Mouse (Mus musculus) layer of hippocampus, postnatal 25 days (tissue): ENCODE measurements around the gene Fkbpl. TPM values are rescaled to one million over a fixed set of nuclear protein-coding genes. Genes with fewer than 3 reads are reported as not detected.

Experiments used
- DNase-seq, 2 experiments: peaks; one replicate each; pipeline ENCODE4 v3.0.0; 2022; ENCODE audit warnings: mixed read lengths in 2 of 2, low spot score in 1 of 2; ENCODE audit errors: extremely low spot score in 1 of 2
- total RNA-seq, 2 experiments: library from RNA; stranded (reverse); gene quantifications; 2 replicates each; pipeline ENCODE4 v1.2.3; 2021

Gene Fkbpl
- total RNA-seq, 2 experiments from 2014 or later = 14.1 to 14.9 TPM

DNA sequence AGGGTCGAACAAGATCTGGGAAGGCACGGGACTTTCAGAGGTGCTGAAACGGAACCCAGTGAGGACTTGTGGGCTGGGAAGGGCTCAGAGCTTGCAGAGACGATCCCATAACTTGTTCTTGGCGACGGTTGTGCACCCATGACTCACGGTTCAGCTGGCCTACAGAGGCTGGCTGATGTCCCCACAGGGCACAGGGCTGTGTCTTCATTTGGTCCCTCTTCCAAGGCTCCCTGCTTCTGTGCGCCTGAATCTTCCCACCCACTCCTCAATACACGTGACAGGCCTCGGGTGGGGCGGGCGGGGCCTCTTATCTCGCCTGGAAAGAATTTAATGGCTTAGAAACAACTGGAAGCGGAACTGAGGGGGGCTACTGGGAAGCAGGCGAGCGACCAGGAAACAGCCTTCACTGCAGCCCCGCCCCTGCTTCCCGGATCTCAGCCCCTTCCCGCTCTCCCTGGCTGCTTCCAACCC, 16.6 kb downstream of the Fkbpl start:
- DNase-seq = no peak

- no peak for DNase-seq
Measured at GRCm38 (mm10) chr17:34662468-34662867, 17.9 kb downstream of the Fkbpl start.

DNA sequence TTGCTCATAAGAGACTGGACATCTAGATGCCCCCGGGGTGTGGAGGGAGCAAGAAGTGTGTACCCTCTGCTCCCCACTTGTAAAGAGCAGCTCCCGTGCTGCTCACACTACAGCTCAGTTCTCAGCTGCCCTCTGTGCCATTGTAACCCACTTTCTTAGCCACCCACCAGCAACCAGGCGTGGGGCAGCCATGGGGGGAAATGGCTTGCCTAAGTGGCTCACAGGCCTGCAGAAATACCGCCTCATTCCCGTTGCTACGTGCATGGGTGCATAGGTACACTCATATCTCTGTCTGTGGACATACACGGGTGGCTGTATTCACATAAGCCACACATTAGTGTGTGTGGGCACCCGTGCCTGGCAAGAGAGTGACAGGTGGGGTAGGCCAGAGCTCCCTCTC, 18.4 kb downstream of the Fkbpl start:
- no peak for DNase-seq

- no peak for DNase-seq
Measured at GRCm38 (mm10) chr17:34663558-34663957, 19.0 kb downstream of the Fkbpl start.

DNA sequence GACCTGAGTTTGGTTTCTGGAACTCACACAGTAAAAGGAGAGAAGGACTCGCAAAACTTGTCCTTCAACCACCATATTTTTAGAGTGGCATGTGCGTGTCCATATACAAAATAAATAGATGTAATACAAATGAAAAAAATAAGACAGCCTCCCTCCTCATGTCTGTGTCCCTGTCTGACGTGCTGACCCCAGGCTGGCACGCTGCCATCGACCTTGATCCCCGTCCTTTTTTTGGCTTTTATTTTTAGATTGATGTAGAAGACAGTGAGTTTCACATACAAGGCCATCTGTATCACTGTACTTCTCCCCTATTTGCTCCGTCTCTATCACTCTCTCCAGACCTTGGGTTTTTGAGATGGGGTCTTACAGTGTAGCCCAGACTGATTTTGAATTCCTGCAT, 19.9 kb downstream of the Fkbpl start:
- no peak for DNase-seq

DNA sequence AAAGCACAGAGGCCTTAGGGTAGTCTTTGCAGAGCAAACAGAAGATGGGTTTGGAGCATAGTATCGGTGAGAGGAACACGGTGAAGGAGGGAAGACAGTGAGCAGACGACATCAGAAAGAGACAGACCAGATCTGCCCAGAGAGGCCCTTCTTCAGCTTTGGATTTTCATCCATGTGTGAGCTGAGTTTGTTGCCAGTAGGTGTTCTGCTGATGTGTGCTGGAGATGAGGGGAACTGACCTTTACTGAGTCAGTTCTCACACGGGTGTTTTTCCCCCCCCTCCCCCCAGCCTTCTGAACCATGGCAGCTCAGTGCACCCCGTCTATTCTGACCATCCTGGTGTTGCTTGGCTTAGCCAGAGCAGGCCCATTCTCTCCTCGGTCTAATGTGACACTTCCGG, 25.7 kb downstream of the Fkbpl start, which contains the start of gene Tnxb:
Gene Tnxb, plus strand, starts transcription at position 301 of the 400 bp plus-strand sequence.
- DNase-seq = no peak

DNA sequence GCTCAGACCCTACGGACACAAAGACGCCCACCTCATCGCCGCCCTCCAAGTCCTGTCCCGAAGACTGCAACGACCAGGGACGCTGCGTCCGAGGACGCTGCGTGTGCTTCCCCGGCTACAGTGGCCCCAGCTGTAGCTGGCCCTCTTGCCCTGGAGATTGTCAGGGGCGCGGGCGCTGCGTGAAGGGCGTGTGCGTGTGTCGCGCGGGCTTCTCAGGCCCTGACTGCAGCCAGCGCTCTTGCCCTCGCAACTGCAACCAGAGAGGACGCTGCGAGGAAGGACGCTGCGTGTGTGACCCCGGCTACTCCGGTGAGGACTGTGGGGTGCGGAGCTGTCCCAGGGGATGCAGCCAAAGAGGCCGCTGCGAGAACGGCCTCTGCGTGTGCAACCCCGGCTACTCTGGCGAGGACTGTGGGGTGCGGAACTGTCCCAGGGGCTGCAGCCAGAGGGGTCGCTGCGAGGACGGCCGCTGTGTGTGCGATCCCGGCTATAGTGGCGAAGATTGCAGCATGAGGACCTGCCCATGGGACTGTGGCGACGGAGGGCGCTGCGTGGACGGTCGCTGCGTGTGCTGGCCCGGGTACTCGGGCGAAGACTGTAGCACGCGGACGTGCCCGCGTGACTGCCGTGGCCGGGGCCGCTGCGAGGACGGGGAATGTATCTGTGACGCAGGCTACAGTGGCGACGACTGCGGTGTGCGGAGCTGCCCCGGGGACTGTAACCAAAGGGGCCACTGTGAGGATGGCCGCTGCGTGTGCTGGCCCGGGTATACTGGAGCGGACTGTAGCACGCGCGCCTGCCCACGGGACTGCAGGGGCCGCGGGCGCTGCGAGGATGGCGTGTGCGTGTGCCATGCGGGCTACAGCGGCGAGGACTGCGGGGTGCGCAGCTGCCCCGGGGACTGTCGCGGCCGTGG, 26.8 kb downstream of the Fkbpl start:
- DNase-seq = no peak

DNA sequence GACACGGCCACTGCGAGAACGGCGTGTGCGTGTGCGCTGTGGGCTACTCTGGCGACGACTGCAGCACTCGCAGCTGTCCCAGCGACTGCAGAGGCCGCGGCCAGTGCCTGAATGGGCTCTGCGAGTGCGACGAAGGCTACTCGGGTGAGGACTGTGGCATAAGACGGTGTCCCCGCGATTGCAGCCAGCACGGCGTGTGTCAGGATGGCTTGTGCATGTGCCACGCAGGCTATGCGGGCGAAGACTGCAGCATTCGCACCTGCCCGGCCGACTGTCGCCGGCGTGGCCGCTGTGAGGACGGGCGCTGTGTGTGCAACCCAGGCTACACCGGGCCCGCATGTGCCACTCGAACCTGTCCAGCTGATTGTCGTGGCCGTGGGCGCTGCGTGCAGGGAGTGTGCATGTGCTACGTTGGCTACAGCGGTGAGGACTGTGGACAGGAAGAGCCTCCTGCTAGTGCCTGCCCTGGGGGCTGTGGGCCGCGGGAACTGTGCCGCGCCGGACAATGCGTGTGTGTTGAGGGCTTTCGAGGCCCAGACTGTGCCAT, 27.8 kb downstream of the Fkbpl start:
- no peak for DNase-seq

- no peak for DNase-seq
Measured at GRCm38 (mm10) chr17:34673139-34673538, 28.6 kb downstream of the Fkbpl start.

DNA sequence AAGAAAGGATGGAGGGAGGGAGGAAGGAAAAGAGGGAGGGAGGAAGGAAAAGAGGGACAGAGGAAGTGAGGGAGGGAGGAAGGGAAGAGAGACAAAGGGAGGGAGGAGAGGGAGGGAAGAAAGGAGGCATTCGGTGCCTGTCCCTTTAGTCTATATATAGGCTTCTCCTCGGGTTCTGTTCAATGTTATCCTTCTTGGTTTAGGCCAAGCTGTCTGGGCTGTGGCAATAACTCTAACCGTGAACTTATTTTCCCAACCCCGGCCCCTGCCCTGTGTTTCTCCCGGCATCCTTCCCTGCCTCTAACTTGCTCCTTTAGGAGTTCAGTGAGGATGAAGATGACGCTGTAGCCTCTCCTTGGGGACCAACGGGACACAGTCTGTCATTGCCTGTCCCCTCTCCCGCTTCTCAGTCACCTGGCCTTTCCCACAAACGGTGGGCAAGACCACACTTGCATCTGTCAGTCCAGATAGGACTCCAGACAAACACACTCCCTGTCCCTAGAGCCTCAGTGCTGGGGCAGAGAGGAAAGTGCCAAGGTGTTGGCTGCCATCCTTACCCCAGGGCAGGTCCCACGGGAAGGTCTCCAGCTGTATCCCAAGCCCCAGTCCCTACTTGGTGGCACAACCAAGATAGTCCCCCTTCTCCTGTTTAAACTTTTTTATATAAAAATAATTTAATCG, 30.1 kb downstream of the Fkbpl start:
- no peak for DNase-seq

DNA sequence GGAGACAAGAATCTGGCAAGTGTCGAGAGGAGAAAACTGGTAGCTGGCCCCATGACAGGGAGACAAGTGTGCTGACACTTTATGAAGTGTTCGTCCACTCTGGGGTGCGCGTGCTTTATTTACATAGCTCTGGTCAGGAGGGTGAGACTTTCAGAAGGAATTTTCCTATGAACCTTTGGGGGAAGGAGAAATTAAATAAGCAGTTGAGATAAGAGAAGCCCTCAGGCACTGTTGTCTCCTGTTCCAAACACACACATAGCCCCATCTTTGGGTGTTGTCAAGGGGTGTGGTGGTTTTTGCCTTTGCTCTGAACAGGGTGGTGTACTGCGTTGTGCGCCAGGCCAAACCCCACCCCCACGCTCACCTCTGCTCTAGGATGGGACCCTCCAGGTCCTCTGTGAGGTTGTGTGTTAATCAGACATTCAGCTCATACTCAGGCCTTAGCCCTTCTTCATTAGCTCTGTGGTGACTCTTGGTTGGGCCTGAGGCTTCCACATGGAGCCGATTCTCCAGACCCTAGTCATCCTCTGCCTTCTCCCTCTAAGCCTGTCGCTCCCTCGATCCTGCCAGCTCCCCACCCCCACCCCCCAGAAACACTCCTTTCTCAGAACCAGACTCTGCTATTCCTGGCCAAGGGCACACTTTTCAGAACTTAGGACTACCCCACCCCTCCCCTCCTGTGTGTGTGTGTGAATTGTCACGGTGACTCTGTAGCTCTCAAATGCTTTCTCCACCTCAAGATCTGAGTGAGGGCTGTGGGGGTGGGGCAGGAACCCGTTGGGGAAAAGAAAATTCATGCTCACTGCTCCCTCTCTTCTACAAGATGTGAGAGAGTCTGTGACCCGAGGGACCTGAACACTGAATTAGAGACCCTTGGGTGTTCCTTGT, 30.9 kb downstream of the Fkbpl start:
- DNase-seq = no peak

GRCm38 (mm10) chr17:34676093-34676460, 31.5 kb downstream of the Fkbpl start:
- DNase-seq = no peak

DNA sequence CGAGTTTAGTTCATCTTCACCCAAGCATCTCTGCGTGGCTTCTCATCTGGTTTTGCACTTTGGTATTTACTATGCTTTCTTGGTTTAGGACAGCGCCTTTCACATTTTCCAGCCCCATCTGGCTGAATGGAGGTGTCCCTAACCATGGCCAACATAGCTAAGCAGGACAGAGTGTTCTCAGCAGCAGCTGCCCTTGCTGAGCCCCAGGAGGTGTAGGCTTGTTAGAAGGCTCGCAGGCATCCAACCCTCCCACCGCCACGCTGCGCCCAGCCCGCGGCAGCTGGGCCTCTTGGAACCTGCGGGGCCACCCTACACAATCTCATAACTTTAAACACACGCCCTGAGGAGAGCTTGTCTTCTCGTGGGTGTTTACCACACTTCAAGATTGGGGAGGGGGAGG, 32.1 kb downstream of the Fkbpl start:
- DNase-seq = no peak

GRCm38 (mm10) chr17:34680191-34680590, 35.6 kb downstream of the Fkbpl start:
- no peak for DNase-seq

- DNase-seq = no peak
Measured at GRCm38 (mm10) chr17:34680621-34681020, 36.1 kb downstream of the Fkbpl start.

- no peak for DNase-seq
Measured at GRCm38 (mm10) chr17:34681132-34681571, 36.6 kb downstream of the Fkbpl start.

DNA sequence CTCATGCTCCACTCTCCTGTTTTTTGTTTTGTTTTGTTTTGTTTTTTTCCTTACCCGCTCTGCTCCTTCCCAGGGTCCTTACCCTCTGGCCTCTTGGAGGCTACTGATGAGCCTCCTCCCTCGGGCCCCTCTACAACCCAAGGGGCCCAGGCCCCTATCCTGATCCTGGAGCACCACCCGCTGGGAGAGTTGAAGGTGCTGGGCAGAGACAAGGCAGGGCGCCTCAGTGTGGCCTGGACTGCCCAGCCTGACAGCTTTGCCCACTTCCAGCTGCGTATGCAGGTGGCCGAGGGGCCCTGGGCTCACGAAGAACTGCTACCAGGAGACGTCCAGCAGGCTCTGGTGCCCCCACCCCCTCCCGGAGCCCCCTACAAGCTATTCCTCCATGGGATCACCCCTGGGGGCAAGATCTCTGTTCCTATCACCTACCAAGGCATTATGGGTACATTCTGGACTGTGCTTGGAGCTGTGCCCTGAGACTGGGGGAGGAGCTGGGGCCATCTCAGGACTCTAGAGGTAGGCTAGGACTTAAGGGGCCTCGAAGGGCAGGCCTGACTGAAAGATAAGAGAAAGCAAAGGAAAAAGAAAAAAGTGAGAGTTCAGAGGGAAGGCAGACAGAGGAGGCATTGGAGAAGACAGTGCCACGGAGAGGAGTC, 37.4 kb downstream of the Fkbpl start:
- no peak for DNase-seq

GRCm38 (mm10) chr17:34683179-34683578, 38.6 kb downstream of the Fkbpl start:
- DNase-seq = no peak

DNA sequence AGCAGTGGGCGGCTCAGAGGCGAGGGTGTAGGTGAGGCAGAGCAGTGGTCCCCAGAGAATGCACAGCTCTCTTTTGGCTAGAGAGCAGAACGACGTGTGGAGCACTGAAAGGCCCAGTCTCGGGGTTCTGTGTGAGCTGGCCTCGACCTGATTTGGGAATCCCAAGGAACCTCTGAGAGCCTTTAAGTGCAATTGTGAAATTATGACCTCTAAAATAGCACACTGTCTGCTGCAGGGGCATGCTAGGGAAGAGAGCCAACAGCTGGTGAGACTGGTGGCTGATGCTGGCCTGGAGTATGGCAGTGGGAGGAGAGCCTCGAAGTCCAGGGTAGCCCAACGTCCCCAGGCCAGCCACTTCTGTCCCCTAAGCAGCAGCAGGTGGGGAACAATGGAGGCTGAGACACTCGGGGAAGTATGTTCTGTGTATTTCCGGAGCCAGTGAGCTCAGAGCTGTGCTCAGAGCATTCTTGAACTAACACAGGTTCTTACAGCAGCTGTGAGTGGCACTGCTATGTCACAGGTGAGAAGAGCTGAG, 39.2 kb downstream of the Fkbpl start:
- no peak for DNase-seq
